ENCODE assay signal across 10 mouse cellular contexts in genomic region chr17:87391242-87391641, GRCm38 (mm10). TPM values are rescaled to one million over a fixed set of nuclear protein-coding genes. Genes with fewer than 3 reads are reported as not detected.
DNase-seq lines count a peak whose midpoint lies in the region; ATAC-seq lines count a peak whose summit lies in the region.
"Had no signal": no experiment of that assay in that cellular context is flagged by ENCODE, and none has a peak within 500 bp of the region (broad histone marks: within the 10 kb centered on the region; RNA-seq: fewer than 3 reads in every experiment).

No protein-coding gene starts in this region.

- peak; percentile 69 for ATAC-seq in frontal cortex, adult (ENCODE audit: low TSS enrichment)
- peak; percentile 62 for ATAC-seq in stomach, embryonic 16.5 days (ENCODE audit: insufficient read depth, low FRiP score)

- no peak overlapping the region for H3K9ac ChIP-seq in stomach, embryonic 16.5 days (ENCODE audit: low read length)
- H3K9ac ChIP-seq: liver, embryonic 14.5 days; stomach, embryonic 15.5 days had no signal

- no peak for DNase-seq in frontal cortex, postnatal 36 days (ENCODE audit: low spot score in 2 of 2)
- DNase-seq in right cerebral cortex, postnatal 4 days, result peak; percentile 37
- DNase-seq in right cerebral cortex, postnatal 25 days, result no peak
- peak; percentile 45 for DNase-seq in kidney, adult 9 months
- no peak for DNase-seq in spleen, postnatal 10 days (ENCODE audit: low spot score in 2 of 2)
- no peak for DNase-seq in urinary bladder, postnatal 10 days (ENCODE audit: low spot score)

- no peak overlapping the region for H3K4me3 ChIP-seq in stomach, embryonic 16.5 days (replicated peaks; ENCODE audit: low read length)
- H3K4me3 ChIP-seq: stomach, embryonic 15.5 days had no signal

- H3K4me1 ChIP-seq in stomach, embryonic 16.5 days (ENCODE audit: control insufficient read depth, insufficient read depth, low read length), result no peaks in the 10 kb centered on the region

- no peaks in the 10 kb centered on the region for H3K9me3 ChIP-seq in stomach, embryonic 16.5 days (replicated peaks; ENCODE audit: control insufficient read depth, low read length)
- H3K9me3 ChIP-seq: stomach, embryonic 15.5 days had no signal

- H3K27ac ChIP-seq in stomach, embryonic 16.5 days (ENCODE audit: low read length), result no peak overlapping the region
- H3K27ac ChIP-seq: liver, embryonic 14.5 days; stomach, embryonic 15.5 days had no signal

- no peaks in the 10 kb centered on the region for H3K27me3 ChIP-seq in stomach, embryonic 16.5 days (ENCODE audit: control insufficient read depth, insufficient read depth, low read length)
- H3K27me3 ChIP-seq: stomach, embryonic 15.5 days had no signal

- no peaks in the 10 kb centered on the region for H3K36me3 ChIP-seq in stomach, embryonic 16.5 days (ENCODE audit: control insufficient read depth, insufficient read depth, low read length)
- H3K36me3 ChIP-seq: stomach, embryonic 15.5 days had no signal

- no peak overlapping the region for H3K4me2 ChIP-seq in stomach, embryonic 16.5 days (ENCODE audit: low read depth, low read length)
- H3K4me2 ChIP-seq: stomach, embryonic 15.5 days had no signal

- 56% methylated on average over 7 of the region's 7 CpGs for WGBS in stomach, embryonic 16.5 days

RNA-seq across cellular contexts. Expression of gene Stpg4, which starts 36.3 kb away (rescaled TPM):
- not detected in 2 replicates for polyA plus RNA-seq in stomach, embryonic 16.5 days (2015; fragmentation: Nextera tagmentation; extraction: Ambion mirVana)
- polyA plus RNA-seq: liver, embryonic 14.5 days; stomach, embryonic 15.5 days had no signal

RNA-seq across cellular contexts. Expression of gene Calm2, which starts 55.5 kb away (rescaled TPM):
- polyA plus RNA-seq in stomach, embryonic 16.5 days (2015; fragmentation: Nextera tagmentation; extraction: Ambion mirVana), result 948 and 1,017 TPM in 2 replicates

Comparison
In these comparisons a context has a peak if more than half of its experiments do, and no peak if none do; other contexts are left out.
1. DNase-seq: peak in right cerebral cortex, postnatal 4 days (single experiment) and kidney, adult 9 months (single experiment); none in frontal cortex, postnatal 36 days (0 of 2), right cerebral cortex, postnatal 25 days (single experiment), spleen, postnatal 10 days (0 of 2) and urinary bladder, postnatal 10 days (single experiment).